Mouse (Mus musculus) heart, postnatal 0 days (tissue): Measurements from ENCODE around the gene Arhgap11a. TPM values are rescaled to one million over a fixed set of nuclear protein-coding genes. Genes with fewer than 3 reads are reported as not detected.

Experiments
- ATAC-seq: fragments of 200-750 bp; cut with Nextera tagmentation; 2 replicates; pipeline ENCODE4 v1.8.0; 2017; ENCODE audit warnings: low read depth, moderate number of reproducible peaks, moderate library complexity; ENCODE audit not compliant: insufficient read depth
- DNase-seq: peaks from one replicate; pipeline ENCODE4 v3.0.0-alpha.2; 2016; ENCODE audit warnings: low spot score
- H3K27ac ChIP-seq: fragments of 300-500 bp; sonication (generic); 2 replicates; pipeline ENCODE4 v1.5.1; 2014; ENCODE audit warnings: low read depth, mild to moderate bottlenecking
- H3K27me3 ChIP-seq: fragments of 300-500 bp; sonication (generic); 2 replicates; pipeline ENCODE4 v1.6.1; 2014; ENCODE audit warnings: low read length, mixed read lengths; ENCODE audit not compliant: control insufficient read depth, insufficient read depth
- H3K36me3 ChIP-seq: fragments of 300-500 bp; sonication (generic); replicated peaks from 2 replicates; pipeline ENCODE4 v1.6.1; 2014; ENCODE audit warnings: low read length, mixed read lengths; ENCODE audit not compliant: control insufficient read depth, insufficient read depth
- H3K4me1 ChIP-seq: fragments of 300-500 bp; sonication (generic); 2 replicates; pipeline ENCODE4 v1.6.1; 2014; ENCODE audit warnings: antibody characterized with exemption; ENCODE audit not compliant: control insufficient read depth, insufficient read depth
- H3K4me2 ChIP-seq: fragments of 300-500 bp; sonication (generic); 2 replicates; pipeline ENCODE4 v1.6.1; 2014; ENCODE audit warnings: low read depth, mild to moderate bottlenecking, low read length, moderate library complexity
- H3K4me3 ChIP-seq: fragments of 300-500 bp; sonication (generic); 2 replicates; pipeline ENCODE4 v1.5.1; 2014; ENCODE audit warnings: low read depth, low read length
- H3K9ac ChIP-seq: fragments of 300-500 bp; sonication (generic); replicated peaks from 2 replicates; pipeline ENCODE4 v1.6.1; 2014; ENCODE audit warnings: low read depth, low read length, mixed read lengths
- H3K9me3 ChIP-seq: fragments of 300-500 bp; sonication (generic); replicated peaks from 2 replicates; pipeline ENCODE4 v1.6.1; 2016; ENCODE audit warnings: low read length; ENCODE audit not compliant: control insufficient read depth
- CTCF ChIP-seq: IDR thresholded peaks from 2 replicates; pipeline ENCODE4 v1.5.1; 2016; ENCODE audit warnings: antibody characterized with exemption, control low read depth, low read depth
- EP300 ChIP-seq: IDR thresholded peaks from 2 replicates; pipeline ENCODE4 v1.6.1; 2016; ENCODE audit warnings: antibody characterized with exemption, low read depth
- WGBS: fragments of 180-500 bp; shearing (Covaris S2); extraction: QIAGEN DNeasy Blood & Tissue Kit; methylation state at CpG from one replicate; pipeline ENCODE4 v1.1.7; 2014; 5-methylcytosine and 5-hydroxymethylcytosine counted together
- polyA plus RNA-seq: library from polyadenylated mRNA; unstranded; fragments of >200 nt; fragmentation: Nextera tagmentation; extraction: Ambion mirVana; gene quantifications from 2 replicates; pipeline ENCODE4 v1.2.1, GENCODE M21; 2015
- total RNA-seq: library from RNA; depleted of rRNA; stranded (reverse); fragments of >200 nt; gene quantifications from 2 replicates; pipeline ENCODE4 v1.2.3, GENCODE M21; 2014; ENCODE audit warnings: low replicate concordance

Gene Arhgap11a
- total and polyA plus RNA-seq, 2 experiments from 2014 or later, result 3.3 to 7.9 TPM

DNA sequence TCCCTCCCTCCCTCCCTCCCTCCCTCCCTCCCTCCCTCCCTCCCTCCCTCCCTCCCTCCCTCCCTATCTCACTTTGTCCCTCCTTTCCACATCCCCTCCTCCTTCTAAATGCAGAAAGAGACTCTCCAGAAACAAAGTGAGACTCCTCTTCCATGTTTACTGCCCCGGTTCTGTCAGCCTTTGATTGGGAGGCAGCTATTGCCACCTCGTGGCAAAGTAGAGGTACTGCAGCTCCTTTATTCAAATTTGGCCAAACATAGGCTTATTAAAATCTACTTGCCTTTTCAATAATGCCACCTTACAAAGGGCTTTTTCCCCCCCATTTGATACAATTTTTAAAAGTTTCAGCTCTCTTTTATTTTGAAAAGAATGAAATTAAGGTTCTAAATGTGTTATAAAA is 24.6 kb downstream of the Arhgap11a start:
- ATAC-seq (no peak), DNase-seq (peak; percentile 68)
- H3K27ac ChIP-seq, result no peak overlapping the region
- TF ChIP-seq CTCF, result peak; percentile 93
- no peak for TF ChIP-seq EP300
- H3K4me1 ChIP-seq, result 0 out of 2 replicates have a peak, but pooled peaks cover 5% of the 10 kb centered on the region
- H3K36me3 ChIP-seq, result no peaks in the 10 kb centered on the region
- no peak overlapping the region for H3K4me2 ChIP-seq
- H3K4me3 ChIP-seq, result no peak overlapping the region
- 0% methylated on average over 2 of the region's 2 CpGs for WGBS
- no peaks in the 10 kb centered on the region for H3K9me3 ChIP-seq
- H3K9ac ChIP-seq, result no peak overlapping the region
- no peaks in the 10 kb centered on the region for H3K27me3 ChIP-seq

DNA sequence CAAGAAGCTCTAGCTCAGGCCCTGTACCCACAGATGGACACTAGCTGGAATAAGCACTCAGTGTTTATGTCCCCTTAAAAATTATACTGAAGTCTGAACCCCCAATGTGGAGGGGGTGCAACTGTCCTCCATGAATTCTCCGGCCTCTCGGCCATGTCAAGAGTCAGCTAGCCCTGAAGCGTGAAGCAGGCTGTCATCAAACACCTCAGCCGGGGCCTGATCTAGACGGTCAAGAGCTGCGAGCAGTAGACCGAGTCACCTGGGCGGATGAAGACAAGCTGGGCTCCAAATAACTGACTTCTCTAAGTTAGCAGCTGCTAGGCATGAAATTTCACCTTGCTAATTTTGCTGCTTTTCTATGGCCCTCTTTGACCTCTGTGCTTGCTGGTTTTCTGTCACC is 26.1 kb downstream of the Arhgap11a start:
- TF ChIP-seq EP300 (no peak), CTCF (no peak)
- H3K4me2 ChIP-seq, result no peak overlapping the region
- H3K36me3 ChIP-seq, result no peaks in the 10 kb centered on the region
- ATAC-seq (no peak), DNase-seq (no peak)
- H3K27me3 ChIP-seq, result no peaks in the 10 kb centered on the region
- H3K27ac ChIP-seq, result no peak overlapping the region
- WGBS, result 87% methylated on average over 8 of the region's 8 CpGs
- no peaks in the 10 kb centered on the region for H3K9me3 ChIP-seq
- H3K4me1 ChIP-seq, result no peaks in the 10 kb centered on the region
- no peak overlapping the region for H3K4me3 ChIP-seq
- H3K9ac ChIP-seq, result no peak overlapping the region

DNA sequence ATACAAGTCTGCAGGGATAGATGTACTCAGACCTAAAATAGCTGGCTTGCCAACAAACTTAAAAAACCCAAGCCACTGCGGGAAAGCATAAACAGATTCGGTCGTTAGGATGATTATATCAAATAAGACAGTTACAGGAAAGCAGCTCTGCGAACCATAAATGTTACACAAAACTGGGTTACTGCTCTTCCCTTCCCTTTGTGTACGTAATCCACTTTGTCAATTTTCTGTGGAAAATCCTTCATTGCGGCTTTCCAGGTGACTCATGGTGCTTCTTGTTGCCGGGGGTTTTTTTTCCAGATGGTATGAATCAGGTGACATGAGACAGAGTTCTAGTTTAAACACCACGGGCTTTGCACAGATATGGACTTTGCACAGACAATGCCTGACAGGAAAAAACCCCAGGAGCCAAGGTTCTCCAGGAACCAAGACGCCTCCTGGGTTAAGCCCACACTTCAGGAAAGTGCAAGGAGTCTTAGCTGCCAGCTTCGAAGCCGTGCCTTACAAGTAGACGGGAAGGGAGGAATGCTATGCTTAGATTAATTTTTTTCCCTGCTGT is 27.2 kb downstream of the Arhgap11a start:
- H3K27ac ChIP-seq, result no peak overlapping the region
- H3K4me1 ChIP-seq, result no peaks in the 10 kb centered on the region
- DNase-seq, result no peak
- no peak for ATAC-seq
- no peaks in the 10 kb centered on the region for H3K27me3 ChIP-seq
- WGBS, result 73% methylated on average over 12 of the region's 12 CpGs
- no peaks in the 10 kb centered on the region for H3K36me3 ChIP-seq
- H3K4me2 ChIP-seq, result no peak overlapping the region
- H3K4me3 ChIP-seq, result no peak overlapping the region
- H3K9me3 ChIP-seq, result no peaks in the 10 kb centered on the region
- TF ChIP-seq EP300 (no peak), CTCF (no peak)
- no peak overlapping the region for H3K9ac ChIP-seq

DNA sequence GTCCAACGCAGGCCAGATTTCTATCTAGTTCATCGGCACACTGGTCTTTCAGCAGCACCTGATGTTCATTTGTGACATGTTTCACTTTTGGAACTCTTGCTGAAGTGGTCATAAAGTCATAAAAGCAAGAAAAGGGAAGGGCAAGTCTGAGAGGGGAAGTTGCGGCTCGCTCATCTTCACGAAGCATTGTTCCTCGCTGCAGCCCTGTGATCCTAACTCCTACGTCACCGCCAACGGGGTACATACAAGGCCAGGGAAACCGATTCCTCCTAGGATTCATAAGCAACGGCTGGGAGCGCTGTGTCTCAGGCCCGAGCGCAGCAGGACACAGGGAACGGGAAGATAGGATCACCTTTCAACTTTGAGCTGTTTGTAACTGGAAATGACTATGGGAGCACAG is 28.3 kb downstream of the Arhgap11a start:
- TF ChIP-seq EP300 (no peak), CTCF (no peak)
- Histone ChIP-seq H3K4me3 (no peak overlapping the region), H3K4me1 (no peaks in the 10 kb centered on the region), H3K36me3 (no peaks in the 10 kb centered on the region), H3K9ac (no peak overlapping the region), H3K27me3 (no peaks in the 10 kb centered on the region), H3K4me2 (no peak overlapping the region), H3K9me3 (no peaks in the 10 kb centered on the region), H3K27ac (no peak overlapping the region)
- 83% methylated on average over 15 of the region's 15 CpGs for WGBS
- ATAC-seq, result no peak
- no peak for DNase-seq

DNA sequence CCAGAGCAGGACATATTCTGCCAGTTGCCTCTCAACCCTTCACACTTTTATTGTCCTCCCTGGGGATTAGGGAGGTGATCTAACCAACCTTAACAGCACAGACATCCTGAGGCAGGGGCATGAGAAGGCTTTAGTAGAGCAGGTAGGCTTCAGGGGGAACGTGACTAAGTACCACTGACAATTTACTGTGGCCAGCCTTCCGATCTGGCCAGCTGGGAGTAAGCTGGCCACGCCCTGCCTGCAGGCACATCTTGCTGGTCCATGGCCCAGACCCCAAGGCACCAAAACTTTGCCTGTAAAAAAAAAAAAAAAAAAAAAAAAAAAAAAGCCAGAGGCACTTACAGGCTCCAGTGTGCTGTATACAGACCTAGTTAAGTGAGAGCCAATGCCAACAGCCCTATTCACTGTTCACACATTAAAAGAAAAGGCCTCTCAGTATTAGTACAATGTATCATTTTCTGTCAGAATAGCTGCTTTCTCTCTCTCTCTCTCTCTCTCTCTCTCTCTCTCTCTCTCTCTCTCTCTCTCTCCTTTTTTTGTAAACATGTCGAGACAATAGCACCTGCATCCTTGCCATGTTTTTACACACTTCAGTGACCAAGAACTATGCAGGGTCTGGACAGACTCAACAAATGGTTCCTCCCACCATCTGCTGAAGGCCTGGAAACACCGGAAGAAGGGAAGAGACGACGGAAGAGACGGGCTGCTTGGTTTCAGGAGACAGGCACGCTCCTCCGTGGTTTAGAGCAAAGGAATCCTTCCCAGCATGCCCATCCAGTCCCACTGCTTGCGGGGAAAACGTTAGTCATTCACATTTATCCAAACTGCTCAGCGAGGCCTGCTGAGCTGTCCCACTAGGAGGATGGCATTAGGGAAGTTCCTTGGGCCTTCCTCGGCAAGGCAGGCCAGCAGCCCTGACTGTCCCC is 30.5 kb downstream of the Arhgap11a start:
- H3K4me1 ChIP-seq, result no peaks in the 10 kb centered on the region
- no peaks in the 10 kb centered on the region for H3K36me3 ChIP-seq
- H3K9me3 ChIP-seq, result no peaks in the 10 kb centered on the region
- WGBS, result 71% methylated on average over 14 of the region's 14 CpGs
- TF ChIP-seq EP300 (no peak), CTCF (no peak)
- H3K4me3 ChIP-seq, result no peak overlapping the region
- H3K4me2 ChIP-seq, result no peak overlapping the region
- H3K9ac ChIP-seq, result no peak overlapping the region
- no peak for DNase-seq
- ATAC-seq, result no peak
- H3K27me3 ChIP-seq, result no peaks in the 10 kb centered on the region
- H3K27ac ChIP-seq, result no peak overlapping the region
